8 mouse cellular contexts compared by ENCODE assay signal in the genomic region with DNA sequence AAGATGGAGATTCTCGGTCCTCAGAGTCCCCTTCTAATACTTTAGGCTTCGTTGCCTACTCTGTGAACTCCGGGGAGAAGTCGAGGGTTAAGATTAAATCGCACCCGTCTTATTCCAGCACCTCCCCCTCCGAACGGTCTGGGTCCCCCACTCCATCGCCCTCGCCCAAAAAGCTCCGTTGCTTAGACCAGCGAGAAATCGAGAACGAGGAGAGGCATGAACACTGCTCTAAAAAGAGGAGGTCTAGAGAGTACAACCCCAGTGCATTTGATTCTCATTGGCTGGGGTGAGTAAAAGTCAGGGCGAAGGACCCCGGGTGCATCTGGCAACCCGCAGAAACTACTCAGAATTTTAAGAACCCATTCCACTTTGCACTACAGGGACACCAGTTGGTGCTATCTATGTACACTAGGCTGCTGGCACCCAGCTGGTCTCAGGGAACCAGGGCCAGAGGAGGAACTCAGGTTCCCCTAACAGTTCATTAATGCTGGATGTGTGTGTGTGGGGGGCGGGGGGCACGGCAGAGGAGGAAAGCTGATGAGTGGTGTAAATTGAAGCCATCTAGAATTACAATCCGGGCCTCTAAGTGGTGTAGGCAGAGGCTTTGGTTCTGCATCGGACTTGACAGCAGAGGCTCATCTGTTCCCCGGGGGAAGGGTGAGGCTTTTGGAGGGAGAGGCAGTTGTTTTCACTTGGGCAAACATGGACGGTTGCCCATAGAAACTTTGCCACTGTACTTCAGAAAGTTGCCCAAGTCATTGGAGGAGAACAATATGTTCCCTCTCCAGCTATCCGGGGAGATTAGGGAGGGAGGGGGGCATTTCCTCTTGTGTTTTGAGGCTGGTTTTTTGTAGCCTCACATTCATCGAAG. TPM values are rescaled to one million over a fixed set of nuclear protein-coding genes. Genes with fewer than 3 reads are reported as not detected.
DNase-seq lines count a peak whose midpoint lies in the region; ATAC-seq and TF ChIP-seq lines count a peak whose summit lies in the region.

No protein-coding gene starts in this region.

- H3K27me3 ChIP-seq in MEL (ENCODE audit: control insufficient read depth in 1 of 2, insufficient read depth in 2 of 2, low read length in 2 of 2), result no peaks in the 10 kb centered on the region
- no peaks in the 10 kb centered on the region for H3K27me3 ChIP-seq in kidney, adult 2 months (replicated peaks; ENCODE audit: control insufficient read depth, insufficient read depth, low read length)
- no peaks in the 10 kb centered on the region for H3K27me3 ChIP-seq in lung, postnatal 0 days (replicated peaks; ENCODE audit: insufficient read depth, low read length)

- TF ChIP-seq RAD21 in MEL (IDR thresholded peaks at IDR 0.05; ENCODE audit: low read depth, low read length), result no peak

- TF ChIP-seq CTCF in MEL (IDR thresholded peaks at IDR 0.05 in 2 of 3, conservative IDR thresholded peaks at IDR 0.05 in 1 of 3; ENCODE audit: control insufficient read depth in 1 of 3, insufficient read depth in 1 of 3, low read depth in 2 of 3, low read length in 3 of 3, poor library complexity in 1 of 3, severe bottlenecking in 1 of 3), result no peak
- TF ChIP-seq CTCF in kidney, adult 2 months (conservative IDR thresholded peaks at IDR 0.05; ENCODE audit: insufficient read depth, insufficient read length, low read depth, low read length), result no peak
- TF ChIP-seq CTCF in lung, postnatal 0 days (IDR thresholded peaks at IDR 0.05), result no peak

- peaks cover 15% of the 10 kb centered on the region for H3K79me2 ChIP-seq in MEL (ENCODE audit: control insufficient read depth, insufficient read depth, low read length, poor library complexity)

- peak overlapping the region; percentile 84 for H3K9ac ChIP-seq in MEL (ENCODE audit: control insufficient read depth, low read depth, low read length, poor library complexity, severe bottlenecking)
- peak overlapping the region; percentile 97 for H3K9ac ChIP-seq in lung, postnatal 0 days (replicated peaks; ENCODE audit: low read depth)

- peaks cover 6 to 10% of the 10 kb centered on the region in 2 experiments; a peak in 3 of 4 replicates for H3K36me3 ChIP-seq in MEL (ENCODE audit: control insufficient read depth in 1 of 2, insufficient read depth in 2 of 2, low read length in 2 of 2)
- H3K36me3 ChIP-seq in kidney, adult 2 months (ENCODE audit: control insufficient read depth, insufficient read depth, low read length), result peaks cover 4% of the 10 kb centered on the region
- peaks cover 28% of the 10 kb centered on the region for H3K36me3 ChIP-seq in lung, postnatal 0 days (ENCODE audit: insufficient read depth, low read length)

- H3K4me2 ChIP-seq in lung, postnatal 0 days (replicated peaks; ENCODE audit: low read depth, low read length), result peak overlapping the region; percentile 72

- TF ChIP-seq EP300 in MEL (IDR thresholded peaks at IDR 0.05; ENCODE audit: low read depth in 1 of 2, low read length in 2 of 2), result no peak
- TF ChIP-seq EP300 in lung, postnatal 0 days (IDR thresholded peaks at IDR 0.05), result peak; percentile 98

- peak; percentile 36 for ATAC-seq in lung, postnatal 0 days

- H3K4me3 ChIP-seq in MEL (ENCODE audit: control insufficient read depth in 1 of 2, insufficient read depth in 1 of 2, low read depth in 2 of 2, low read length in 2 of 2), result peak overlapping the region; percentile 69 to 83
- H3K4me3 ChIP-seq in kidney, adult 2 months (ENCODE audit: insufficient read depth, low read depth, low read length), result peak overlapping the region; percentile 74
- peak overlapping the region; percentile 99 for H3K4me3 ChIP-seq in lung, postnatal 0 days (ENCODE audit: low read depth, low read length)

- H3K27ac ChIP-seq in MEL (ENCODE audit: control insufficient read depth, low read depth, low read length), result peak overlapping the region; percentile 45
- peak overlapping the region; percentile 70 for H3K27ac ChIP-seq in kidney, adult 2 months (ENCODE audit: insufficient read depth, low read depth, low read length)
- peak overlapping the region; percentile 97 for H3K27ac ChIP-seq in lung, postnatal 0 days (ENCODE audit: low read length)

- WGBS in kidney, adult 2 months, result 3% methylated on average over 25 of the region's 25 CpGs
- WGBS in lung, postnatal 0 days, result 2% methylated on average over 25 of the region's 25 CpGs

- peak; percentile 26 for DNase-seq in 3134 (ENCODE audit: extremely low read depth, insufficient read length, low spot score)
- peak; percentile 68 for DNase-seq in MEL (ENCODE audit: low read depth, low spot score)
- DNase-seq in embryo, embryonic 11 days, result peak; percentile 59
- DNase-seq in heart, adult 11 months, result peak; percentile 98
- DNase-seq in kidney, adult 2 months, result peak; percentile 79
- DNase-seq in lung, postnatal 0 days (ENCODE audit: low spot score), result peak; percentile 93
- DNase-seq in skeletal muscle tissue, adult 2 months (ENCODE audit: low read depth, low spot score), result peak; percentile 93
- DNase-seq in layer of hippocampus, adult 18-20 months (ENCODE audit: low spot score in 2 of 2), result no peak

- TF ChIP-seq POLR2A in MEL (IDR thresholded peaks at IDR 0.05; ENCODE audit: control insufficient read depth in 1 of 2, insufficient read depth in 1 of 2, low read depth in 1 of 2, low read length in 2 of 2, poor library complexity in 1 of 2), result no peak
- TF ChIP-seq POLR2A in kidney, adult 2 months (IDR thresholded peaks at IDR 0.05; ENCODE audit: low read depth, low read length), result no peak

- peaks cover 0 to 10% of the 10 kb centered on the region in 2 experiments; a peak in 2 of 4 replicates for H3K4me1 ChIP-seq in MEL (ENCODE audit: control insufficient read depth in 1 of 2, insufficient read depth in 2 of 2, low read length in 2 of 2)
- peaks cover 4% of the 10 kb centered on the region; the same call in 1 of the 2 replicates for H3K4me1 ChIP-seq in kidney, adult 2 months (ENCODE audit: control insufficient read depth, insufficient read depth, low read length)
- peaks cover 6% of the 10 kb centered on the region; the same call in 1 of the 2 replicates for H3K4me1 ChIP-seq in lung, postnatal 0 days (ENCODE audit: insufficient read depth, low read depth, low read length)

- no peaks in the 10 kb centered on the region for H3K9me3 ChIP-seq in MEL (replicated peaks; ENCODE audit: insufficient read depth, low read length)
- no peaks in the 10 kb centered on the region for H3K9me3 ChIP-seq in lung, postnatal 0 days (ENCODE audit: low read length)

TF ChIP-seq in MEL, 35 proteins besides CTCF, POLR2A, EP300 and RAD21 (continues in another document):
- TF ChIP-seq MAZ (IDR thresholded peaks at IDR 0.05; ENCODE audit: low read depth, low read length), result peak; percentile 44; the same call in 1 of the 2 replicates
- TF ChIP-seq MXI1 (IDR thresholded peaks at IDR 0.05; ENCODE audit: low read depth, low read length), result no peak; the same call in 1 of the 2 replicates
- peak; percentile 49 for TF ChIP-seq ETS1 (IDR thresholded peaks at IDR 0.05; ENCODE audit: low read depth, low read length)
- TF ChIP-seq USF2 (IDR thresholded peaks at IDR 0.05; ENCODE audit: borderline replicate concordance in 1 of 2, insufficient read depth in 1 of 2, low read depth in 1 of 2, low read length in 2 of 2), result no peak
- TF ChIP-seq UBTF (IDR thresholded peaks at IDR 0.05; ENCODE audit: borderline replicate concordance, insufficient read depth, low read depth, low read length), result no peak
- TF ChIP-seq MYB (IDR thresholded peaks at IDR 0.05; ENCODE audit: low read depth, low read length), result no peak
- TF ChIP-seq SIN3A (IDR thresholded peaks at IDR 0.05; ENCODE audit: low read length), result peak; percentile 65
- no peak for TF ChIP-seq USF1 (IDR thresholded peaks at IDR 0.05; ENCODE audit: low read depth, low read length)
- TF ChIP-seq TCF12 (IDR thresholded peaks at IDR 0.05; ENCODE audit: low read depth, low read length), result no peak
- no peak for TF ChIP-seq ZMIZ1 (IDR thresholded peaks at IDR 0.05; ENCODE audit: low read depth, low read length)
- TF ChIP-seq POLR2AphosphoS5 (IDR thresholded peaks at IDR 0.05; ENCODE audit: borderline replicate concordance, low read depth, low read length), result no peak
- no peak for TF ChIP-seq CHD2 (IDR thresholded peaks at IDR 0.05; ENCODE audit: low read length)

RNA-seq across cellular contexts. Expression of gene Teddm2, which starts 1.1 kb away (rescaled TPM):
- total RNA-seq in MEL (2012; rRNA removed), result 0.07 and 0.08 TPM in 2 replicates
- polyA plus RNA-seq in MEL (2012; ENCODE audit: insufficient read depth in 1 of 2, insufficient read length in 2 of 2, low read depth in 1 of 2, low replicate concordance in 2 of 2, missing spikeins in 1 of 2), result under 1 TPM in 1 of 2 experiments, not detected in 1; 0.22 TPM
- 0.14 and 0.22 TPM in 2 replicates for polyA plus RNA-seq in kidney, adult 2 months (2012; rRNA removed)
- polyA plus RNA-seq in lung, postnatal 0 days (2015; fragmentation: Nextera tagmentation; extraction: Ambion mirVana), result 0.62 and 0.98 TPM in 2 replicates
- total RNA-seq in layer of hippocampus, adult 18-20 months (2021), result 1 to 10 TPM; 1.7 to 2.4 TPM

RNA-seq across cellular contexts. Expression of gene Glul, which starts 1.4 kb away (rescaled TPM):
- 46.1 and 47.2 TPM in 2 replicates for total RNA-seq in MEL (2012; rRNA removed)
- 10 to 100 TPM in 1 of 2 experiments, not detected in 1; 81.1 TPM for polyA plus RNA-seq in MEL (2012; ENCODE audit: insufficient read depth in 1 of 2, insufficient read length in 2 of 2, low read depth in 1 of 2, low replicate concordance in 2 of 2, missing spikeins in 1 of 2)
- polyA plus RNA-seq in kidney, adult 2 months (2012; rRNA removed), result 843 and 1,046 TPM in 2 replicates
- polyA plus RNA-seq in lung, postnatal 0 days (2015; fragmentation: Nextera tagmentation; extraction: Ambion mirVana), result 179 and 283 TPM in 2 replicates
- 1,000 to 10,000 TPM; 2,043 to 2,070 TPM for total RNA-seq in layer of hippocampus, adult 18-20 months (2021)

RNA-seq across cellular contexts. Expression of gene Teddm1a, which starts 9.6 kb away (rescaled TPM):
- total RNA-seq in MEL (2012; rRNA removed), result not detected in 2 replicates
- polyA plus RNA-seq in MEL (2012; ENCODE audit: insufficient read depth in 1 of 2, insufficient read length in 2 of 2, low read depth in 1 of 2, low replicate concordance in 2 of 2, missing spikeins in 1 of 2), result not detected
- not detected in 2 replicates for polyA plus RNA-seq in kidney, adult 2 months (2012; rRNA removed)
- not detected in 2 replicates for polyA plus RNA-seq in lung, postnatal 0 days (2015; fragmentation: Nextera tagmentation; extraction: Ambion mirVana)
- total RNA-seq in layer of hippocampus, adult 18-20 months (2021), result not detected

RNA-seq across cellular contexts. Expression of gene Teddm1b, which starts 26.9 kb away (rescaled TPM):
- 0.10 TPM in 1 of 2 replicates, not detected in the other for total RNA-seq in MEL (2012; rRNA removed)
- under 1 TPM in 1 of 2 experiments, not detected in 1; 0.50 TPM for polyA plus RNA-seq in MEL (2012; ENCODE audit: insufficient read depth in 1 of 2, insufficient read length in 2 of 2, low read depth in 1 of 2, low replicate concordance in 2 of 2, missing spikeins in 1 of 2)
- not detected in 2 replicates for polyA plus RNA-seq in kidney, adult 2 months (2012; rRNA removed)
- polyA plus RNA-seq in lung, postnatal 0 days (2015; fragmentation: Nextera tagmentation; extraction: Ambion mirVana), result 0.07 and 0.11 TPM in 2 replicates
- total RNA-seq in layer of hippocampus, adult 18-20 months (2021), result not detected

RNA-seq across cellular contexts. Expression of gene Rgsl1, which starts 57.2 kb away (rescaled TPM):
- total RNA-seq in MEL (2012; rRNA removed), result not detected in 2 replicates
- polyA plus RNA-seq in MEL (2012; ENCODE audit: insufficient read depth in 1 of 2, insufficient read length in 2 of 2, low read depth in 1 of 2, low replicate concordance in 2 of 2, missing spikeins in 1 of 2), result not detected
- polyA plus RNA-seq in kidney, adult 2 months (2012; rRNA removed), result 0.08 TPM in 1 of 2 replicates, not detected in the other
- 0.07 and 0.10 TPM in 2 replicates for polyA plus RNA-seq in lung, postnatal 0 days (2015; fragmentation: Nextera tagmentation; extraction: Ambion mirVana)
- under 1 TPM; 0.48 to 0.50 TPM for total RNA-seq in layer of hippocampus, adult 18-20 months (2021)

Comparison
In these comparisons a context has a peak if more than half of its experiments do, and no peak if none do; other contexts are left out.
1. DNase-seq: peak in 3134 (single experiment), MEL (single experiment), embryo, embryonic 11 days (single experiment), heart, adult 11 months (single experiment), kidney, adult 2 months (single experiment), lung, postnatal 0 days (single experiment) and skeletal muscle tissue, adult 2 months (single experiment); none in layer of hippocampus, adult 18-20 months (0 of 2).
2. H3K27ac ChIP-seq: peak in every context shown above with its lines; median percentile 97 in lung, postnatal 0 days; 70 in kidney, adult 2 months; 45 in MEL.
3. Peak in every context shown above with its lines, with median percentiles within 50 percentile points of each other: H3K4me3 ChIP-seq.